In genomic region chr2:167181096-167181495, GRCm38 (mm10) we compare ENCODE assay signal across 27 mouse cellular contexts. TPM values are rescaled to one million over a fixed set of nuclear protein-coding genes. Genes with fewer than 3 reads are reported as not detected.
"Had no signal": no experiment of that assay in that cellular context is flagged by ENCODE, and none has a peak within 500 bp of the region (broad histone marks: within the 10 kb centered on the region; RNA-seq: fewer than 3 reads in every experiment).

No protein-coding gene starts in this region.

- H3K27me3 ChIP-seq: hindbrain, embryonic 15.5 days had no signal

- DNase-seq: forebrain, postnatal 0 days; gastrocnemius, postnatal 14 days; gastrocnemius, postnatal 36 days; heart, adult 11 months; heart, adult 2 months; heart, postnatal 14 days; heart, postnatal 36 days; kidney, adult 11 months; kidney, adult 2 months; kidney, adult 9 months; kidney, postnatal 14 days; kidney, postnatal 36 days; layer of hippocampus, postnatal 36 days; left cerebral cortex, postnatal 4 days had no signal

- H3K4me1 ChIP-seq: heart, embryonic 13.5 days; heart, embryonic 15.5 days; limb, embryonic 13.5 days; limb, embryonic 15.5 days; liver, embryonic 12.5 days had no signal

- H3K4me2 ChIP-seq: heart, embryonic 11.5 days; heart, embryonic 13.5 days; heart, embryonic 15.5 days; hindbrain, embryonic 13.5 days; hindbrain, embryonic 15.5 days; kidney, embryonic 15.5 days; limb, embryonic 13.5 days; limb, embryonic 15.5 days; liver, embryonic 12.5 days had no signal

- H3K9ac ChIP-seq: forebrain, postnatal 0 days; heart, embryonic 13.5 days; heart, embryonic 15.5 days; hindbrain, embryonic 13.5 days; hindbrain, embryonic 15.5 days; kidney, embryonic 15.5 days; limb, embryonic 13.5 days; limb, embryonic 15.5 days; liver, embryonic 12.5 days had no signal

- H3K36me3 ChIP-seq: heart, embryonic 13.5 days; heart, embryonic 15.5 days; limb, embryonic 13.5 days; limb, embryonic 15.5 days; liver, embryonic 12.5 days had no signal

- H3K27ac ChIP-seq: heart, adult 2 months; heart, embryonic 13.5 days; heart, embryonic 15.5 days; hindbrain, embryonic 13.5 days; hindbrain, embryonic 15.5 days; hindbrain, postnatal 0 days; kidney, embryonic 15.5 days; kidney, postnatal 0 days; limb, embryonic 13.5 days; limb, embryonic 15.5 days; liver, embryonic 12.5 days had no signal

- H3K4me3 ChIP-seq: heart, adult 2 months; heart, embryonic 13.5 days; heart, embryonic 15.5 days; hindbrain, embryonic 13.5 days; hindbrain, embryonic 15.5 days; kidney, embryonic 15.5 days; limb, embryonic 13.5 days; limb, embryonic 15.5 days; liver, embryonic 12.5 days had no signal

- H3K9me3 ChIP-seq: heart, embryonic 13.5 days; heart, embryonic 15.5 days; hindbrain, embryonic 13.5 days; hindbrain, embryonic 15.5 days; kidney, embryonic 15.5 days; limb, embryonic 15.5 days; liver, embryonic 12.5 days had no signal

- ATAC-seq: forebrain, postnatal 0 days; hindbrain, postnatal 0 days; intestine, embryonic 16.5 days; liver, embryonic 12.5 days had no signal

RNA-seq across cellular contexts. Expression of gene Ptgis, which starts 59.3 kb away (rescaled TPM):
- total RNA-seq: hematopoietic stem cell, adult 5-6 weeks had no signal
